Mouse (Mus musculus): ENCODE measurements around the gene Gpr183. TPM values are rescaled to one million over a fixed set of nuclear protein-coding genes. Genes with fewer than 3 reads are reported as not detected.

Gene Gpr183
- polyA plus RNA-seq, 1 experiment from 2014 or later = 5.5 TPM

DNA sequence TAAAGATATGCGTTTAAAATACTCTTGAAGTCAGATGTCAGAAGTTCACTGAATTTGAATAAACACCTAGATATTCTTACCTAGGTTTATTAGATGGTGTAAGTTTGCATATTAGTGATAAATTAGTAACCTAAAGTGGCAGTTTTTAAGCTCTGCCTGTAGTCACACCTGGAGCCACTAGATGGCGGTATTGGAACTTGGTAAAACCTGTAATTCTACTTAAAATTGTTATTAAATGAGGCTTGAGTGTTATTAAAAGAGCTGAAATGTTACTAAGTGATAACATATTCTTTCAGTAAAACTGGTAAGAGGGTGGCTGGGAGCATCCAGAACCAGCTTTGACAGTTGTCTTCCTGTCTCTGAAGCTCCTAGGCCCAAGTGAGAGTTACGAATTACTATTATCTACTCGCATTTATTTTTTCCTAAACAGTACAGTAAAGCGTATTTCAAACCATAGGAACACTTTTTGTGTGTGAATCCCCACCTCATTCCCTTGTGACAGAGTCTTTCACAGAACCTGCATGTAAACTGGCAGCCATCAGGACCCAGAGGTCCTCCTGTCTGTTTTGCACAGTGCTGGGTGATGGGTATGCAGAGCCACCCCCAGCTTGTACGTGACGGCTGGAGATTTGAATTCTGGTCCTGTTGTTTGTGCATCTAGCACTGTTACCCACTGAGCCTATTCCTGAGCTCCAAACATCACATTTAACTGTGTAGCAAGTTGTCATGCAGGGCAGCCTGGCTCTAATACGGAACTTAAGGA is 36.4 kb downstream of the Gpr183 start:
- peaks cover 6% of the 10 kb centered on the region; the same call in 1 of the 2 replicates for H3K4me1 ChIP-seq (ENCODE audit: control insufficient read depth, insufficient read depth, low read length)
- H3K9ac ChIP-seq (replicated peaks; ENCODE audit: low read depth, low read length) = no peak overlapping the region
- no peaks in the 10 kb centered on the region for H3K9me3 ChIP-seq (ENCODE audit: control insufficient read depth, low read depth, low read length)
- H3K4me2 ChIP-seq (replicated peaks; ENCODE audit: low read depth, low read length) = no peak overlapping the region
- no peaks in the 10 kb centered on the region for H3K27me3 ChIP-seq (ENCODE audit: control insufficient read depth, insufficient read depth, low read length)
- no peak for ATAC-seq (ENCODE audit: insufficient number of reproducible peaks, insufficient read depth, low FRiP score, low read depth)
- H3K4me3 ChIP-seq (ENCODE audit: low read depth, low read length) = no peak overlapping the region
- H3K27ac ChIP-seq (ENCODE audit: low read length) = no peak overlapping the region
- WGBS = 67% methylated on average over 8 of the region's 8 CpGs
- H3K36me3 ChIP-seq (ENCODE audit: control insufficient read depth, insufficient read depth, low read length) = no peaks in the 10 kb centered on the region

DNA sequence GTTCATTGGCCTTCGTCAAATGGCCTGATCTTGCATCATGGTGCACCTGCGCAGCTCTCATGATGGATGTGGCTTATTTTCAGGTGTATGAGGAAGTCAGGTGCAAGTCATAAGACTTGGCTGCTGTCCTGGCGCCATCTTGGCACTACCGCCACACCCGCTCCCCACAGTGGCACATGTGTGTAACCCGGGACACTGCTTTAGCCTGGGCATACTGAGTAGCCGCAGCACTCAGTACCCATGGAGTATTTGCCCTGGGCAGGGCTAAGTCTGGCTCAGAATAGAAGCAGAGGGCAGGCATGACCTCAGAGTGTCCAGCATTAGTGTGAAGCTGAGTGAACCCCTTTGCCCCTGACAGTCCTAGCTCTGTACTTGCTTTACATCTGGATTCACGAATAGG is 37.5 kb downstream of the Gpr183 start:
- no peak for ATAC-seq (ENCODE audit: insufficient number of reproducible peaks, insufficient read depth, low FRiP score, low read depth)

DNA sequence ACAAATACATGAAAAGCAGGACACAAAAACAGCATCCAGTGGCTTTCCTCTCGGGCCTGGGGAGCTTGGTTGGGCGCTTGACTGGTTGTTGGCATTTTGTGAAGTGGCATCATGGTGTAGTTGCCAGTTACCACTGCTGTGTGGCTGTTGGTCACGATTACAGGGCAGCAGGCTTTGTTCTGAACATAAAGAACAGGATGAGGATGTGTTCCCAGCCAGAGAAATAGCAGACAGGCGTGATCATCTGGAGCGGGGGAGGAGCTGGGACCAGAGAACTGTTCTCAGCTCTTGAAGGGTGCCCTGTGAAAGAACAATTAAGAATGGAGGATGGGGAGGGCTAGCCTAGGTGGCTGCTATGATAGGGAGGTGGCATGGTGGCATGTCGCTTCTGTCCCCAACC is 38.1 kb downstream of the Gpr183 start:
- 88% methylated on average over 6 of the region's 6 CpGs for WGBS

More for the DNA sequence above, 37.5 kb downstream of the Gpr183 start:
- Histone ChIP-seq H3K4me2 (replicated peaks; ENCODE audit: low read depth, low read length) (no peak overlapping the region), H3K27ac (ENCODE audit: low read length) (no peak overlapping the region), H3K4me1 (ENCODE audit: control insufficient read depth, insufficient read depth, low read length) (peaks cover 6% of the 10 kb centered on the region; the same call in 1 of the 2 replicates), H3K9ac (replicated peaks; ENCODE audit: low read depth, low read length) (no peak overlapping the region), H3K36me3 (ENCODE audit: control insufficient read depth, insufficient read depth, low read length) (no peaks in the 10 kb centered on the region), H3K27me3 (ENCODE audit: control insufficient read depth, insufficient read depth, low read length) (no peaks in the 10 kb centered on the region), H3K4me3 (ENCODE audit: low read depth, low read length) (no peak overlapping the region), H3K9me3 (ENCODE audit: control insufficient read depth, low read depth, low read length) (no peaks in the 10 kb centered on the region)
- 96% methylated on average over 8 of the region's 8 CpGs for WGBS

DNA sequence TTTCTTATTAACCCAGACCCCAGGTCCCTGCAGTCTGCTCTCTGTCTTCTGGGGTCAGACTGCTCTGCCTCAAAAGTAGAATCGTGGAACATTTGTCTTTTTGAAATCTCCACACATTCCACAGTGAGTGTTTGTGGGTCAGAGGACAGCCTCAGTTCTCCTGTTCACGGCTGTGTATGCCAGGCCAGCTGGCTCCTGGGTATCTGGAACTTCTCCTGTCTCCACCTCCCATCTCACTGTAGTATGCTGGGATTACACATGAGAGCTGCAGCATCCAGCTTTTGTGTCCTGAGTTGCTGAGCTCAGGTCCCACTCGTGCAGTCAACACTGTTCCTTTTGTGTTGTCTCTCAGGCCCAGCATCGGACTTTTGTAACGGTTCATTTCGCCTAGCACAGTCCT is 40.1 kb downstream of the Gpr183 start:
- ATAC-seq (ENCODE audit: insufficient number of reproducible peaks, insufficient read depth, low FRiP score, low read depth) = no peak
- peaks cover 8% of the 10 kb centered on the region; the same call in 1 of the 2 replicates for H3K4me1 ChIP-seq (ENCODE audit: control insufficient read depth, insufficient read depth, low read length)
- H3K27ac ChIP-seq (ENCODE audit: low read length) = no peak overlapping the region
- no peaks in the 10 kb centered on the region for H3K36me3 ChIP-seq (ENCODE audit: control insufficient read depth, insufficient read depth, low read length)
- no peaks in the 10 kb centered on the region for H3K9me3 ChIP-seq (ENCODE audit: control insufficient read depth, low read depth, low read length)
- H3K4me2 ChIP-seq (replicated peaks; ENCODE audit: low read depth, low read length) = no peak overlapping the region
- no peak overlapping the region for H3K9ac ChIP-seq (replicated peaks; ENCODE audit: low read depth, low read length)
- no peak overlapping the region for H3K4me3 ChIP-seq (ENCODE audit: low read depth, low read length)
- 68% methylated on average over 6 of the region's 6 CpGs for WGBS
- no peaks in the 10 kb centered on the region for H3K27me3 ChIP-seq (ENCODE audit: control insufficient read depth, insufficient read depth, low read length)

More for the DNA sequence above, 38.1 kb downstream of the Gpr183 start:
- Histone ChIP-seq H3K27ac (ENCODE audit: low read length) (no peak overlapping the region), H3K9ac (replicated peaks; ENCODE audit: low read depth, low read length) (no peak overlapping the region), H3K4me2 (replicated peaks; ENCODE audit: low read depth, low read length) (no peak overlapping the region), H3K4me1 (ENCODE audit: control insufficient read depth, insufficient read depth, low read length) (peaks cover 6% of the 10 kb centered on the region; the same call in 1 of the 2 replicates), H3K9me3 (ENCODE audit: control insufficient read depth, low read depth, low read length) (no peaks in the 10 kb centered on the region), H3K27me3 (ENCODE audit: control insufficient read depth, insufficient read depth, low read length) (no peaks in the 10 kb centered on the region), H3K4me3 (ENCODE audit: low read depth, low read length) (no peak overlapping the region), H3K36me3 (ENCODE audit: control insufficient read depth, insufficient read depth, low read length) (no peaks in the 10 kb centered on the region)
- no peak for ATAC-seq (ENCODE audit: insufficient number of reproducible peaks, insufficient read depth, low FRiP score, low read depth)

DNA sequence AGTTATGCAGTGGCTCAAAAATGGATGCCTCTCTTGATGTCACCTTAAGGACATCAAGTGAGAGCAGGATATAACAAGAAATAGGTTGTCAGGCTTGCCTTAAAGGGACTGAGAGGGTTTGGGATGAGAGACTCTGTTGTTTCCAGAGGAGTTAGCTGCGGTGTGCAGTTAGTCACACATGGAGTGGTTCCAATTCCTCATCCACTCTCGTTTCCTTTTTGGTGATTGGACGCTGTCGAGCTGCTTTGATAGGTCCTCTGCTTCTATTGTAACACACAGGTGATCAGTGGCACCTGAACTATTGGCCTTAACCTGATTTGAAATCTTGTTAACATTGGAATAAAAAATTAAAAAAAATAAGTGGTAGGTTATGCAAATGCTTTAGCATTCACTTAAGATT is 42.3 kb downstream of the Gpr183 start:
- Histone ChIP-seq H3K36me3 (ENCODE audit: control insufficient read depth, insufficient read depth, low read length) (no peaks in the 10 kb centered on the region; the same call in 1 of the 2 replicates), H3K9me3 (ENCODE audit: control insufficient read depth, low read depth, low read length) (no peaks in the 10 kb centered on the region), H3K27me3 (ENCODE audit: control insufficient read depth, insufficient read depth, low read length) (no peaks in the 10 kb centered on the region), H3K4me1 (ENCODE audit: control insufficient read depth, insufficient read depth, low read length) (peaks cover 8% of the 10 kb centered on the region; the same call in 1 of the 2 replicates), H3K4me2 (replicated peaks; ENCODE audit: low read depth, low read length) (no peak overlapping the region), H3K4me3 (ENCODE audit: low read depth, low read length) (no peak overlapping the region), H3K9ac (replicated peaks; ENCODE audit: low read depth, low read length) (no peak overlapping the region), H3K27ac (ENCODE audit: low read length) (no peak overlapping the region)
- WGBS = 85% methylated on average over 4 of the region's 4 CpGs
- no peak for ATAC-seq (ENCODE audit: insufficient number of reproducible peaks, insufficient read depth, low FRiP score, low read depth)

DNA sequence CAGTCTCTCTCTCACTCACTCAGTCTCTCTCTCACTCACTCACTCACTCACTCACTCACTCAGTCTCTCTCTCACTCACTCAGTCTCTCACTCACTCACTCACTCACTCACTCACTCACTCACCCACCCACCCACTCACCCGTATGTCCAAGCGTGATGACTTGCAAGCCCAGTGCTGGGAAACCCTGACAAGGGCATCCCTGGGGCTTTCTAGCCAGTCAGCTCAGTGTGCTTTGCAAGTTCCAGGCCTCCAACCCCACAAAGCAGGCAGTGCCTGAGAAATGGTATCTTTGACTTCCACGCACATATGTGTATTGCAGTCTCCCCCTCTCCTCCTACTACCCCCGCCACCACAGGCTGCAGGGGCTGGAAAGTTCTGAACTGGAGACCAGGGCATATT is 43.0 kb downstream of the Gpr183 start:
- H3K27me3 ChIP-seq (ENCODE audit: control insufficient read depth, insufficient read depth, low read length) = no peaks in the 10 kb centered on the region
- 89% methylated on average over 4 of the region's 4 CpGs for WGBS
- no peak overlapping the region for H3K4me2 ChIP-seq (replicated peaks; ENCODE audit: low read depth, low read length)
- no peak overlapping the region for H3K4me3 ChIP-seq (ENCODE audit: low read depth, low read length)
- no peak for ATAC-seq (ENCODE audit: insufficient number of reproducible peaks, insufficient read depth, low FRiP score, low read depth)
- H3K9me3 ChIP-seq (ENCODE audit: control insufficient read depth, low read depth, low read length) = no peaks in the 10 kb centered on the region
- H3K36me3 ChIP-seq (ENCODE audit: control insufficient read depth, insufficient read depth, low read length) = peaks cover 3% of the 10 kb centered on the region; the same call in 1 of the 2 replicates
- H3K4me1 ChIP-seq (ENCODE audit: control insufficient read depth, insufficient read depth, low read length) = peaks cover 8% of the 10 kb centered on the region; the same call in 1 of the 2 replicates
- no peak overlapping the region for H3K27ac ChIP-seq (ENCODE audit: low read length)
- H3K9ac ChIP-seq (replicated peaks; ENCODE audit: low read depth, low read length) = no peak overlapping the region

DNA sequence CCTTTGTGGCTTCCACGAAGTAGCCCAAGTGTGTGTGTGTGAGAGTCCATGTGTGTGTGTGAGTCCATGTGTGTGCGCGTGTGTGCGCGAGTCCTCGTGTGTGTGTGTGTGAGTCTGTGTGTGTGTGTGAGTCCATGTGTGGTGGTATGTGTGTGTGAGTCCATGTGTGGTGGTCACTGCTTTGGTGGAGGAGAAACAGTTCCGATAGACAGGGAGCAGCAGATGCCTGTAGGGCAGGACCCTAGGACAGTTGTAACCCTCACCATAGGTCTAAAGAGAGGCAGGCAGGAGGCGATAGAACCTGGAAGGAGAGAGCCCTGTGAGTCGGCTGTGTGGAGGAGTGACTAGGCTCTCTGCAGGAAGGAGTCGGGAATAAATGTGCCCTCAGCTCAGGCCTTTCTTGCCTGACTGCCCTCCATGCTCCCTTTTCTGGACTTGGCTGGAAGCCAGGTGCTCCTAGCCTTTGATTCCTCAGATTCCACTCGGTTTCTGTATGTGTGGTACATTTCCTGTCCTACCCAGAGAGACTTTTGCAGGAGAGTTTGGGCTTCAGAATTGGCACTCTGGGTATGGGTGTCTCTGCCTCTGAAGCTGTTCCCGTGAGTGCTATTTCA is 44.4 kb downstream of the Gpr183 start:
- no peak overlapping the region for H3K4me2 ChIP-seq (replicated peaks; ENCODE audit: low read depth, low read length)
- no peak overlapping the region for H3K4me3 ChIP-seq (ENCODE audit: low read depth, low read length)
- WGBS = 75% methylated on average over 12 of the region's 12 CpGs
- no peaks in the 10 kb centered on the region for H3K27me3 ChIP-seq (ENCODE audit: control insufficient read depth, insufficient read depth, low read length)
- peaks cover 8% of the 10 kb centered on the region; the same call in 1 of the 2 replicates for H3K4me1 ChIP-seq (ENCODE audit: control insufficient read depth, insufficient read depth, low read length)
- H3K27ac ChIP-seq (ENCODE audit: low read length) = no peak overlapping the region
- no peak for ATAC-seq (ENCODE audit: insufficient number of reproducible peaks, insufficient read depth, low FRiP score, low read depth)
- no peaks in the 10 kb centered on the region for H3K9me3 ChIP-seq (ENCODE audit: control insufficient read depth, low read depth, low read length)
- no peak overlapping the region for H3K9ac ChIP-seq (replicated peaks; ENCODE audit: low read depth, low read length)
- H3K36me3 ChIP-seq (ENCODE audit: control insufficient read depth, insufficient read depth, low read length) = peaks cover 6% of the 10 kb centered on the region; the same call in 1 of the 2 replicates

DNA sequence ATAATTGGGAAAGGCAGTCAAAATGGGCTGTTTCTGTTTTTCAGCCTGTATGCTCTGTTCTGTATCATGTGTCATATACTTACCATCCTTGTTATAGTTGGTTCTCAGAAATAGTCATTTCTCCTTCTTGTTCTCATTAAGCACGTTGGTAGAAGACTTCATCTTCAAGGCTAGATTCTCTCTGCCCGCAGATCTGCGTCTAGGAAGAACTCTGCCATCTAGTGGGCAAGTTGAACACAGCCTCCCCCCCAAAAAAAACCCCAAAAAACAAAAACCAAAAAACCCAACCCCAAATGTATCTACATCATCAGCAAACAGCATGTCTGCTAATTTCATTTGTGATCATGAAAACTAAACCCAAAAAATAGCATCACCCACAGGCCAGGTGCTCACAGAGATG is 45.2 kb downstream of the Gpr183 start:
- WGBS = 25% methylated on average over 3 of the region's 3 CpGs
- H3K36me3 ChIP-seq (ENCODE audit: control insufficient read depth, insufficient read depth, low read length) = peaks cover 9% of the 10 kb centered on the region; the same call in 1 of the 2 replicates
- no peak overlapping the region for H3K4me2 ChIP-seq (replicated peaks; ENCODE audit: low read depth, low read length)
- H3K9me3 ChIP-seq (ENCODE audit: control insufficient read depth, low read depth, low read length) = no peaks in the 10 kb centered on the region
- H3K9ac ChIP-seq (replicated peaks; ENCODE audit: low read depth, low read length) = no peak overlapping the region
- no peak overlapping the region for H3K4me3 ChIP-seq (ENCODE audit: low read depth, low read length)
- H3K27me3 ChIP-seq (ENCODE audit: control insufficient read depth, insufficient read depth, low read length) = no peaks in the 10 kb centered on the region
- ATAC-seq (ENCODE audit: insufficient number of reproducible peaks, insufficient read depth, low FRiP score, low read depth) = no peak
- peaks cover 4% of the 10 kb centered on the region; the same call in 1 of the 2 replicates for H3K4me1 ChIP-seq (ENCODE audit: control insufficient read depth, insufficient read depth, low read length)
- H3K27ac ChIP-seq (ENCODE audit: low read length) = no peak overlapping the region

Measured in stomach, embryonic 14.5 days (tissue).